Mouse (Mus musculus): ENCODE measurements around the gene Rbms3.

The Rbms3 gene

GRCm38 (mm10) chr9:117067703-117068419 is 561.9 kb downstream of the Rbms3 start:
- no peak for DNase-seq (ENCODE audit: extremely low spot score, low read depth, low spot score)

GRCm38 (mm10) chr9:117066502-117066901 is 563.2 kb downstream of the Rbms3 start:
- no peak for DNase-seq (ENCODE audit: extremely low spot score, low read depth, low spot score)

- DNase-seq (ENCODE audit: extremely low spot score, low read depth, low spot score) = no peak
Measured at GRCm38 (mm10) chr9:117065601-117066000, 564.1 kb downstream of the Rbms3 start.

GRCm38 (mm10) chr9:117059586-117059985 is 570.1 kb downstream of the Rbms3 start:
- DNase-seq (ENCODE audit: extremely low spot score, low read depth, low spot score) = no peak

- no peak for DNase-seq (ENCODE audit: extremely low spot score, low read depth, low spot score)
Measured at GRCm38 (mm10) chr9:117059135-117059534, 570.6 kb downstream of the Rbms3 start.

- no peak for DNase-seq (ENCODE audit: extremely low spot score, low read depth, low spot score)
Measured at GRCm38 (mm10) chr9:117051935-117052334, 577.8 kb downstream of the Rbms3 start.

- DNase-seq (ENCODE audit: extremely low spot score, low read depth, low spot score) = no peak
Measured at GRCm38 (mm10) chr9:117048641-117049040, 581.1 kb downstream of the Rbms3 start.

- no peak for DNase-seq (ENCODE audit: extremely low spot score, low read depth, low spot score)
Measured at GRCm38 (mm10) chr9:117041993-117042366, 587.7 kb downstream of the Rbms3 start.

- DNase-seq (ENCODE audit: extremely low spot score, low read depth, low spot score) = no peak
Measured at GRCm38 (mm10) chr9:117041291-117041992, 588.3 kb downstream of the Rbms3 start.

GRCm38 (mm10) chr9:117039941-117040453 is 589.7 kb downstream of the Rbms3 start:
- no peak for DNase-seq (ENCODE audit: extremely low spot score, low read depth, low spot score)

- DNase-seq (ENCODE audit: extremely low spot score, low read depth, low spot score) = no peak
Measured at GRCm38 (mm10) chr9:117032690-117033089, 597.0 kb downstream of the Rbms3 start.

- no peak for DNase-seq (ENCODE audit: extremely low spot score, low read depth, low spot score)
Measured at GRCm38 (mm10) chr9:117031237-117031636, 598.5 kb downstream of the Rbms3 start.

- DNase-seq (ENCODE audit: extremely low spot score, low read depth, low spot score) = no peak
Measured at GRCm38 (mm10) chr9:117030837-117031236, 598.9 kb downstream of the Rbms3 start.

GRCm38 (mm10) chr9:117029953-117030352 is 599.8 kb downstream of the Rbms3 start:
- DNase-seq (ENCODE audit: extremely low spot score, low read depth, low spot score) = no peak

GRCm38 (mm10) chr9:117028586-117028985 is 601.1 kb downstream of the Rbms3 start:
- DNase-seq (ENCODE audit: extremely low spot score, low read depth, low spot score) = no peak

GRCm38 (mm10) chr9:117022086-117022485 is 607.6 kb downstream of the Rbms3 start:
- no peak for DNase-seq (ENCODE audit: extremely low spot score, low read depth, low spot score)

- DNase-seq (ENCODE audit: extremely low spot score, low read depth, low spot score) = no peak
Measured at GRCm38 (mm10) chr9:117021506-117021905, 608.2 kb downstream of the Rbms3 start.

GRCm38 (mm10) chr9:117020216-117020615 is 609.5 kb downstream of the Rbms3 start:
- no peak for DNase-seq (ENCODE audit: extremely low spot score, low read depth, low spot score)

GRCm38 (mm10) chr9:117018741-117019163 is 611.0 kb downstream of the Rbms3 start:
- no peak for DNase-seq (ENCODE audit: extremely low spot score, low read depth, low spot score)

- no peak for DNase-seq (ENCODE audit: extremely low spot score, low read depth, low spot score)
Measured at GRCm38 (mm10) chr9:117018301-117018700, 611.4 kb downstream of the Rbms3 start.

GRCm38 (mm10) chr9:117016605-117017319 is 613.0 kb downstream of the Rbms3 start:
- no peak for DNase-seq (ENCODE audit: extremely low spot score, low read depth, low spot score)

GRCm38 (mm10) chr9:117013386-117013785 is 616.3 kb downstream of the Rbms3 start:
- DNase-seq (ENCODE audit: extremely low spot score, low read depth, low spot score) = no peak
